Mouse (Mus musculus): Measurements from ENCODE around the gene Ica1. TPM values are rescaled to one million over a fixed set of nuclear protein-coding genes. Genes with fewer than 3 reads are reported as not detected.

The Ica1 gene
- polyA plus RNA-seq, 1 experiment from 2014 or later = 18.5 TPM

DNA sequence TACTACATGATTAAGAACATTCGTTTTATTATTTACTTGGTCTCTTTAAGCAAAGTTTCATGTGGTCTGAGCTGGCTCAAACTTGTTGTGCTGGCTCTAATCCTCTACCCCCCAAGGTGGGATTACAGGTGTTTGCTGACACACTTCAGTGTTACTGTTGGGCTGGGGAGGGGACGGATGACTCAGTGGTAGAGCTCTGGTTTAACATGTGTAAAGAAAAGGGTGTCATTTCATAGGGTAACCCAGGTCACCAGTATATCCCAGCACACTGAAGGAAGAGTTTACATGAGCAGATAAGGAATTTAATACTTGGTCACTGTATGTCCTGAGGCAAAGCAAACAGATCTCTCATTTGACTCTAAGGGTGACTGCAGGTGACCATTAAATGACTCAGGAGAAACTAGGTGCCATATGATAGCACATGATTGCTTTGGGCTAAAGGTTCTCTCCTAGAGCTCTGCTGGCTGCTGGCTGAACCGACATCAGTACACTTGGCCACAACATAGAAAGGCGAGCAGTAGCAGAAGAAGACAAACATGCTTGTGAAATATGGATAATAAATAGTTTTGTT lies 128.9 kb downstream of the Ica1 start:
- Histone ChIP-seq H3K9ac (ENCODE audit: low read length) (no peak overlapping the region), H3K4me2 (ENCODE audit: low read depth) (no peak overlapping the region), H3K4me1 (ENCODE audit: control insufficient read depth, insufficient read depth, low read length) (0 out of 2 replicates have a peak, but pooled peaks cover 2% of the 10 kb centered on the region), H3K27me3 (ENCODE audit: control insufficient read depth, insufficient read depth, low read length) (no peaks in the 10 kb centered on the region), H3K36me3 (ENCODE audit: control insufficient read depth, insufficient read depth, low read length) (no peaks in the 10 kb centered on the region), H3K27ac (ENCODE audit: low read depth, low read length) (no peak overlapping the region), H3K4me3 (ENCODE audit: low read depth, low read length) (no peak overlapping the region), H3K9me3 (ENCODE audit: control insufficient read depth, low read length) (no peaks in the 10 kb centered on the region)
- DNase-seq (ENCODE audit: low spot score) = no peak
- ATAC-seq (ENCODE audit: insufficient read depth, low FRiP score, low TSS enrichment) = no peak
- 71% methylated on average over 4 of the region's 4 CpGs for whole genome bisulfite sequencing

DNA sequence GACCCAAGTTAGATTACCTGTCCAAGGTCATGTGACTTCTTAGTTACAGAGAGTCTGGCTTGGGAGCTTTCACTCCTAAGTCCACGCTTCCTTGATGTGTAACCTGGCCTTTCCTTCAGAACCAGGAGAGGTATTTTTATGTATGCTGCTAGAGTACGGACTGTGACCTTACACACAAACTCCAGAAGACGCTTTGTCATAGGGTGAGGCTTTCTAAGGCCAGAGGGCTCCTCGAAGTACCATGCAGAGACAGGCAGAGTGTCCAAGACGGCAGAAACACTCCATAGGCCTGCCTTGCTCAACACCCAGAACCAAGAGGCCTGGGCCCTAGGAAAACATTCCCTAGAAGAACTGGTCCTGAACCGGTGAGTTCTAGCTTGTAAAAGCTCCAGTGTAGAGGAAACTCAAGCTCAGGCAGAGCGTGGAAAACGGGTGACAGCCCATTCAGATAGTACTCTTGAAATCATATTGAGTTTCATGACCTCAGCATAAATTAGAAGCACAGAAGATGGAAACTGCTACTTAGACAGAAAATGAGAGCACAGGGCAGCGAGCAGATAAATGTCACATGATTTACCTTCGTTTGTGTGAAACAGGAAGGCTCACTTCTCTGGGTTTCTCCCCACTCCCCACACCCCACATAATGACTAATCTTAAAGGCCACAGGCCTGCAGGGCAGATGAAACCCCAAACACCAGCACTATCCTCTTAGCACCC lies 129.9 kb downstream of the Ica1 start:
- no peak overlapping the region for H3K9ac ChIP-seq (ENCODE audit: low read length)
- no peaks in the 10 kb centered on the region for H3K36me3 ChIP-seq (ENCODE audit: control insufficient read depth, insufficient read depth, low read length)
- DNase-seq (ENCODE audit: low spot score) (no peak), ATAC-seq (ENCODE audit: insufficient read depth, low FRiP score, low TSS enrichment) (no peak)
- H3K27ac ChIP-seq (ENCODE audit: low read depth, low read length) = no peak overlapping the region
- H3K4me2 ChIP-seq (ENCODE audit: low read depth) = no peak overlapping the region
- WGBS = 80% methylated on average over 10 of the region's 10 CpGs
- H3K4me1 ChIP-seq (ENCODE audit: control insufficient read depth, insufficient read depth, low read length) = 0 out of 2 replicates have a peak, but pooled peaks cover 2% of the 10 kb centered on the region
- H3K9me3 ChIP-seq (ENCODE audit: control insufficient read depth, low read length) = no peaks in the 10 kb centered on the region
- H3K4me3 ChIP-seq (ENCODE audit: low read depth, low read length) = no peak overlapping the region
- no peaks in the 10 kb centered on the region for H3K27me3 ChIP-seq (ENCODE audit: control insufficient read depth, insufficient read depth, low read length)

DNA sequence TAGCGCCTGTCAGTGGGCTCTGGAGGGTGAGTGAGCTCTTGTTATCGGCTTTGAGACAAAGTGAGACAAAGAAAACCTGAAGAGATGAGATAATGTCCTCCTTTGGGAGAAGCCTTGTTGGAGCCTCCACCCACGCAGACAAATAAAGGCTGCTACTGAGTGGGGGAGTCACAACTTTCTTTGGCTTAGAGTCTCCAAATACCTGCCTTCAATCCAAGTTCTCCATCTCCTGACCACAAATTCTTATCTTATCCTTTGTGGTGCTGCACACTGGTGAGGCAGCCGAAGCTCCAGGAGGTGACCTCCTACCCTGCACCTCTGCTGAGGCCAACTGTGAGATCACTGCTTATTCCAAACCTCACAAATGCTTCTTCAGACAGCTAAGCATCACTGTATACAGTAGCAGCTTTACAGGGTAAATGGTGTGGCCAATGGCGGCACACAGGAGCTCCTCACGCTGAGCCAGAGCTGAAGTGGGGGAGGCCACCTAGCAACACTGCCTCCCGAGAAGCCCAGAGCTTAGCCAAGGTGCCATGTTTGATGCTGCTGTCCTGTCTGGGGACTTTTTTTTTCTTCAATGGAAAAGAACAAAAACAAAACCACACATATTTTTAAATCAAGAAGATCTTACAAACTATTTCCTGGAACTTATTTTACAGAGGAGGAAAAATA lies 130.6 kb downstream of the Ica1 start:
- WGBS = 88% methylated on average over 7 of the region's 7 CpGs
- Histone ChIP-seq H3K4me1 (ENCODE audit: control insufficient read depth, insufficient read depth, low read length) (0 out of 2 replicates have a peak, but pooled peaks cover 2% of the 10 kb centered on the region), H3K27me3 (ENCODE audit: control insufficient read depth, insufficient read depth, low read length) (no peaks in the 10 kb centered on the region), H3K4me2 (ENCODE audit: low read depth) (no peak overlapping the region), H3K36me3 (ENCODE audit: control insufficient read depth, insufficient read depth, low read length) (no peaks in the 10 kb centered on the region), H3K9me3 (ENCODE audit: control insufficient read depth, low read length) (no peaks in the 10 kb centered on the region), H3K4me3 (ENCODE audit: low read depth, low read length) (no peak overlapping the region), H3K27ac (ENCODE audit: low read depth, low read length) (no peak overlapping the region), H3K9ac (ENCODE audit: low read length) (no peak overlapping the region)
- ATAC-seq (ENCODE audit: insufficient read depth, low FRiP score, low TSS enrichment) = no peak
- DNase-seq (ENCODE audit: low spot score) = no peak

DNA sequence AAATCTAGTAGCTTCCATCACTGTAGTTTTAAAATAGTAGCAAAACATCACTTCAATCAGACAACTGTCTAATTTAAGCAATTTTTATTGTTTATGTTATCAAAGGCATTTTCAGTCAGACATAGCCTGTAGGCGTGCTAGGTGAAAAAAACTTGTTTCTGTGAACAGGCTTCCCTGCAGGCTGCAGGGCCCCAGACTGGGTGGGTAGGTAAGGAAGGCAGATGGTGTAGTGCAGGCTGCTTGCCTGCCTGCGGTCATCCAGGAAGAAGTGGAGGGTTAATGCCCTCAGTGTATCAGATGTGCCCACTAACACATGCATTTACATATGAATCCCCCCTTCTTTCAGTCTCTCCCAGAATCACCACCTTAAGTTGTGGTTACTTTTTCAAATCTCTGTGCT lies 132.6 kb downstream of the Ica1 start:
- Histone ChIP-seq H3K4me3 (ENCODE audit: low read depth, low read length) (no peak overlapping the region), H3K4me1 (ENCODE audit: control insufficient read depth, insufficient read depth, low read length) (0 out of 2 replicates have a peak, but pooled peaks cover 2% of the 10 kb centered on the region), H3K36me3 (ENCODE audit: control insufficient read depth, insufficient read depth, low read length) (no peaks in the 10 kb centered on the region), H3K9ac (ENCODE audit: low read length) (no peak overlapping the region), H3K9me3 (ENCODE audit: control insufficient read depth, low read length) (no peaks in the 10 kb centered on the region), H3K27me3 (ENCODE audit: control insufficient read depth, insufficient read depth, low read length) (no peaks in the 10 kb centered on the region), H3K4me2 (ENCODE audit: low read depth) (no peak overlapping the region), H3K27ac (ENCODE audit: low read depth, low read length) (no peak overlapping the region)
- no peak for DNase-seq (ENCODE audit: low spot score)
- peak; percentile 60; the same call in 1 of the 2 replicates for ATAC-seq (ENCODE audit: insufficient read depth, low FRiP score, low TSS enrichment)
- 60% methylated on average over 2 of the region's 2 CpGs for whole genome bisulfite sequencing

DNA sequence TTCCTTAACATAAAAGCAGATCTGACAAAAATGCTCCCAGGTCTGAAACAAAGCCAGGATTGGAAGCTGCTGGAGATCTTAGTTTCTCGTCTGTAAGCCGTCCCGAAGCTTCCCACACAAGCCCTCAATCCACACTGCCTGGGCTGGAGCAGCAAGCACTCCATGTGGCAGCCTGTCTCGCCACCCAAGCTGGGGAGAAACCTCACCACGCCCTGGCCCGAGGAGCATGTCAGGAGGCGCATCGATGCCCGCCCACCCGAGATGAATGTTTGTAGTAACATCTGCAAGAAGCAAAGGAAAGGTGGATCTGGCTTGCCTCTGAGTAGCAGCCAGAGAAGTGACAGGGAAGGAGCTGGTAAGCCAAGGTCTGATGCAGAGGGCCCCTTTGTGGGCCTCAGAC lies 133.6 kb downstream of the Ica1 start:
- DNase-seq (ENCODE audit: low spot score) (no peak), ATAC-seq (ENCODE audit: insufficient read depth, low FRiP score, low TSS enrichment) (no peak)
- H3K9me3 ChIP-seq (ENCODE audit: control insufficient read depth, low read length) = no peaks in the 10 kb centered on the region
- H3K4me1 ChIP-seq (ENCODE audit: control insufficient read depth, insufficient read depth, low read length) = 0 out of 2 replicates have a peak, but pooled peaks cover 2% of the 10 kb centered on the region
- H3K27me3 ChIP-seq (ENCODE audit: control insufficient read depth, insufficient read depth, low read length) = no peaks in the 10 kb centered on the region
- H3K9ac ChIP-seq (ENCODE audit: low read length) = no peak overlapping the region
- no peak overlapping the region for H3K27ac ChIP-seq (ENCODE audit: low read depth, low read length)
- no peak overlapping the region for H3K4me2 ChIP-seq (ENCODE audit: low read depth)
- H3K36me3 ChIP-seq (ENCODE audit: control insufficient read depth, insufficient read depth, low read length) = no peaks in the 10 kb centered on the region
- H3K4me3 ChIP-seq (ENCODE audit: low read depth, low read length) = no peak overlapping the region
- WGBS = 86% methylated on average over 10 of the region's 10 CpGs

DNA sequence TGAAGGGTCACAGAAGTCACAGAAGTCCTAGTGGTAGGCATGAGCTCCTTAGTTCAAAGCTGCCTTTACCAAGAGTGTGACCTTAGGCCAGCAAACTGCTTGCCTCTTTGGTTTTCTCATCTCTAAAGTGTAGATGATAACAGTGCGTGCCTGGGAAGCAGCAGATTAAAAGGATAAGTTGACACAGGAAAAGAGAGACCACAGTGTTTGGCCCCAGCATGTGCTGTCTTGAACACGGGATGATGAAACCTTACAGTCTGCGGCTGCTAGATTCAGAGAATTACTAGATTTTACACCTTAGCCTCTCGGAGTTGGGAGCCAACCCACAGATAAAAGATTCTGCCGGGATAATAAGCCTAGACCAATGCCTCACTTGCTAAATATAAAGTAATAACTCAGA lies 137.4 kb downstream of the Ica1 start:
- Histone ChIP-seq H3K36me3 (ENCODE audit: control insufficient read depth, insufficient read depth, low read length) (no peaks in the 10 kb centered on the region), H3K9me3 (ENCODE audit: control insufficient read depth, low read length) (no peaks in the 10 kb centered on the region), H3K27me3 (ENCODE audit: control insufficient read depth, insufficient read depth, low read length) (no peaks in the 10 kb centered on the region), H3K27ac (ENCODE audit: low read depth, low read length) (no peak overlapping the region), H3K9ac (ENCODE audit: low read length) (no peak overlapping the region), H3K4me3 (ENCODE audit: low read depth, low read length) (no peak overlapping the region), H3K4me1 (ENCODE audit: control insufficient read depth, insufficient read depth, low read length) (0 out of 2 replicates have a peak, but pooled peaks cover 2% of the 10 kb centered on the region), H3K4me2 (ENCODE audit: low read depth) (no peak overlapping the region)
- 90% methylated on average over 5 of the region's 5 CpGs for WGBS
- no peak for ATAC-seq (ENCODE audit: insufficient read depth, low FRiP score, low TSS enrichment)
- no peak for DNase-seq (ENCODE audit: low spot score)

DNA sequence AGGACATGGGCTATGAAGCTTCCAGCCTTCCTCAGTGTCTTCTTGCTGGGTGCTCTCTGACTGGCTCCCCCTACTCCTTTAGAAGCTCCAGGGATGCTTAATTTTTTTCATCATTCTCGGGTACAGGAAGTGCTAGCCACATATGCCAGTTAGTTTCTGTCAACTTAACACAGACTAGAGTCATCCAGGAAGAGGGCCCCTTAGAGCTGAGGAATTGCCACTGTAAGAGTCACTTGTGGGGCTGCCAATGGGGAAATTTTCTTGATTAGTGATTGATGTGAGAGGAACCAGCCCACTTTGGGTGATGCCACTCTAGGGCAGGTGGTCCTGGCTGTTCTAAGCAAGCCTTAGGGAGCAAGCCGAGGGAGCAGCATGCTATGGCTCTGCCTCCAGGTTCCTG lies 138.8 kb downstream of the Ica1 start:
- no peak for ATAC-seq (ENCODE audit: insufficient read depth, low FRiP score, low TSS enrichment)
- H3K36me3 ChIP-seq (ENCODE audit: control insufficient read depth, insufficient read depth, low read length) = no peaks in the 10 kb centered on the region
- no peaks in the 10 kb centered on the region for H3K27me3 ChIP-seq (ENCODE audit: control insufficient read depth, insufficient read depth, low read length)
- H3K27ac ChIP-seq (ENCODE audit: low read depth, low read length) = no peak overlapping the region
- no peak for DNase-seq (ENCODE audit: low spot score)
- 80% methylated on average over 2 of the region's 2 CpGs for WGBS
- H3K4me2 ChIP-seq (ENCODE audit: low read depth) = no peak overlapping the region
- no peak overlapping the region for H3K9ac ChIP-seq (ENCODE audit: low read length)
- no peaks in the 10 kb centered on the region for H3K4me1 ChIP-seq (ENCODE audit: control insufficient read depth, insufficient read depth, low read length)
- H3K4me3 ChIP-seq (ENCODE audit: low read depth, low read length) = no peak overlapping the region
- H3K9me3 ChIP-seq (ENCODE audit: control insufficient read depth, low read length) = no peaks in the 10 kb centered on the region

DNA sequence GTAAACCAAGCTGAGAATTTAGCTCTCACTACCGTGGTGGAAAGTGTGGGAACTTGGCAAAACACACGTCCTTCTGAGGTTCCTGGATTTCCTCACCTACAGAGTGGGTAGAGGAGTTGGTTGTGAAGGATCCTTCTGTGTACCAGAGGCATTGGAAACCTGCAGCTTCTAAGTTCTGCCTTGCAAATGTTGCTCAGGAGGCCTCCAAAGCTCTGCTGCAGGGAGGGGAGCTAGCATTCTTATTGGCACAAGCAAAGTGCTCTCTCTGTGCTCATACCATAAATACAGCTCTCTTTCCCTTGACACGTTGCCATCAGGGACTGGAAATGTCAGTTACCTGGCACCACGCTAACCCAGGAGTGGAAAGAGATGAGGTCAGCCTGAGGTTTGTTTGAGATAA lies 139.4 kb downstream of the Ica1 start:
- Histone ChIP-seq H3K27ac (ENCODE audit: low read depth, low read length) (no peak overlapping the region), H3K36me3 (ENCODE audit: control insufficient read depth, insufficient read depth, low read length) (no peaks in the 10 kb centered on the region), H3K27me3 (ENCODE audit: control insufficient read depth, insufficient read depth, low read length) (no peaks in the 10 kb centered on the region), H3K4me3 (ENCODE audit: low read depth, low read length) (no peak overlapping the region), H3K9ac (ENCODE audit: low read length) (no peak overlapping the region), H3K9me3 (ENCODE audit: control insufficient read depth, low read length) (no peaks in the 10 kb centered on the region), H3K4me1 (ENCODE audit: control insufficient read depth, insufficient read depth, low read length) (no peaks in the 10 kb centered on the region), H3K4me2 (ENCODE audit: low read depth) (no peak overlapping the region)
- WGBS = 89% methylated on average over 4 of the region's 4 CpGs
- no peak for DNase-seq (ENCODE audit: low spot score)
- no peak for ATAC-seq (ENCODE audit: insufficient read depth, low FRiP score, low TSS enrichment)
